Mouse (Mus musculus) heart, adult 2 months (tissue): ENCODE data around the gene Amotl1. TPM values are rescaled to one million over a fixed set of nuclear protein-coding genes. Genes with fewer than 3 reads are reported as not detected.

Source experiments
- DNase-seq, 2 experiments: peaks; one replicate each; pipeline ENCODE4 v3.0.0; 2021
- H3K27ac ChIP-seq: fragments of 200-600 bp; 2 replicates; pipeline ENCODE4 v1.8.1; 2022
- H3K27me3 ChIP-seq: fragments of 200-500 bp; 2 replicates; pipeline ENCODE4 v1.6.1; 2012; ENCODE audit warnings: mild to moderate bottlenecking, low read length, inconsistent platforms, mixed read lengths; ENCODE audit not compliant: control insufficient read depth, insufficient read depth
- H3K36me3 ChIP-seq: fragments of 200-500 bp; 2 replicates; pipeline ENCODE4 v1.6.1; 2012; ENCODE audit warnings: low read length, inconsistent platforms; ENCODE audit not compliant: control insufficient read depth, insufficient read depth
- H3K4me1 ChIP-seq: fragments of 200-500 bp; 2 replicates; pipeline ENCODE4 v1.6.1; 2011; ENCODE audit warnings: low read length; ENCODE audit not compliant: control insufficient read depth, insufficient read depth
- H3K4me3 ChIP-seq: fragments of 200-600 bp; 2 replicates; pipeline ENCODE4 v1.8.1; 2022
- H3K79me2 ChIP-seq: fragments of 200-500 bp; replicated peaks from 2 replicates; pipeline ENCODE4 v1.6.1; 2012; ENCODE audit warnings: mild to moderate bottlenecking, inconsistent platforms, low read length, moderate library complexity, mixed read lengths; ENCODE audit not compliant: control insufficient read depth, insufficient read depth
- H3K9ac ChIP-seq: fragments of 200-500 bp; 2 replicates; pipeline ENCODE4 v1.6.1; 2012; ENCODE audit warnings: low read depth, mild to moderate bottlenecking, control low read depth, inconsistent platforms, low read length, mixed read lengths
- CTCF ChIP-seq: fragments of 200-600 bp; IDR thresholded peaks from 2 replicates; pipeline ENCODE4 v1.8.1; 2022; ENCODE audit warnings: antibody characterized with exemption, mild to moderate bottlenecking, moderate library complexity
- EP300 ChIP-seq: fragments of 200-500 bp; IDR thresholded peaks from 2 replicates; pipeline ENCODE4 v1.6.1; 2011; ENCODE audit warnings: low read depth, low read length, control low read depth; ENCODE audit not compliant: insufficient read depth
- POLR2A ChIP-seq: fragments of 200-500 bp; IDR thresholded peaks from 2 replicates; pipeline ENCODE4 v1.6.1; 2011; ENCODE audit warnings: mild to moderate bottlenecking, low read depth, low read length, control low read depth; ENCODE audit not compliant: insufficient read depth
- WGBS: fragments of 180-500 bp; shearing (Covaris S2); methylation state at CpG from one replicate; pipeline ENCODE4 v1.1.7; 2018; 5-methylcytosine and 5-hydroxymethylcytosine counted together
- intact Hi-C: fragments of 180-260 bp; cut with DNase I; formaldehyde crosslinking; loops from one replicate; pipeline ENCODE4 v1.15.1; 2025
- polyA plus RNA-seq: library from polyadenylated mRNA; depleted of rRNA; stranded (reverse); fragments of >200 nt; gene quantifications from 2 replicates; pipeline ENCODE4 v1.2.3, GENCODE M21; 2012
- total RNA-seq, 2 experiments: library from RNA; stranded (reverse); gene quantifications; 2 replicates each; pipeline ENCODE4 v1.2.3; 2021

Gene Amotl1
- total and polyA plus RNA-seq, 3 experiments: 27.4 to 59.5 (median 58.3) TPM

GRCm38 (mm10) chr9:14631729-14632128, 13.1 kb downstream of the Amotl1 start:
- TF ChIP-seq EP300: no peak
- TF ChIP-seq CTCF: no peak
- no peak for TF ChIP-seq POLR2A
- no peak overlapping the region for H3K9ac ChIP-seq
- intact Hi-C loops: no loop called here

DNA sequence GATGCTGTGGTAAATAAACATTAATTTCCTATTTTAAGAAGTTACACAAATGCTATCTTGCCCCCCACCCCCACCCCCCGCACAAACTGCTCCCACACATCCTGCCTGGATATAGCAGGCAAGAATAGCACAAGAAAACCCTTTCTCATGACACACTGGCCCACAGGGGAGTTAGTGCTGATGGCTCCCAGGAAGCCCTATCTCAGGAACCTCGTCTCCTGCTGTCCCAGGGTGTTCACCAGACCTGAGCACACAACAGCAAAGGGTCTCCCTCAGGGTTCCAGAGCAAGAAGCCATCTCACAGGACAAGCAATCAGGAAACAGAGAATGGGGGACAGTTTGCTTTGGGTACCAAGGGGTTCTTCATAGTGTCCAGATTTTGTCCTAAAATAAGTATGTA, 17.3 kb downstream of the Amotl1 start:
- Histone ChIP-seq H3K27ac (no peak overlapping the region; the same call in 1 of the 2 replicates), H3K9ac (no peak overlapping the region), H3K4me1 (peaks cover 19% of the 10 kb centered on the region), H3K36me3 (peaks cover 6% of the 10 kb centered on the region), H3K27me3 (no peaks in the 10 kb centered on the region), H3K4me3 (no peak overlapping the region), H3K79me2 (no peaks in the 10 kb centered on the region)
- DNase-seq: no peak
- TF ChIP-seq EP300 (no peak), POLR2A (no peak), CTCF (no peak)
- intact Hi-C loops: no loop called here
- 39% methylated on average over 2 of the region's 2 CpGs for WGBS

More at GRCm38 (mm10) chr9:14631729-14632128, 13.1 kb downstream of the Amotl1 start:
- Histone ChIP-seq H3K4me1 (peaks cover 6% of the 10 kb centered on the region), H3K36me3 (no peaks in the 10 kb centered on the region), H3K79me2 (no peaks in the 10 kb centered on the region), H3K4me3 (no peak overlapping the region), H3K27me3 (0 out of 2 replicates have a peak, but pooled peaks cover 2% of the 10 kb centered on the region), H3K27ac (no peak overlapping the region; the same call in 1 of the 2 replicates)
- 38% methylated on average over 5 of the region's 5 CpGs for WGBS
- DNase-seq: peak in 1 of 2 experiments; percentile 67

DNA sequence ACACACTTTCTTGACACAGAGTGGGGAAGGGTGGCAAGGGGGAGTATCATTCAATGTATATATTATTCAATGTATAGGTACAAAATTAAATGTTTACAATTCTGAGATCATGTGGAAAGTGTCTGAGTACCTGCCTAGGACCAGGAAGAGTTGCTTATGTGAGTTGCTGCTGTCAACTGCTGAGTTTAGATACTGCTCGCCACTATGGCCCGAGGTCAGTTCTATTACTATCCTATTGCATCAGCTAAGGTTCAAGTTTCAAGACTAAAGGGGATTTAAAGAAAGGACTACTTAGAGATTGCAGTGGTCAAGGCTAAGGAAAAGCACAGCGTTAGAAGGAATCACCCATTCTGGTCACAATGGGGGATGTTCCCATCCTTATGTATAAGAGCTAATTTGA, 18.9 kb downstream of the Amotl1 start:
- Histone ChIP-seq H3K9ac (no peak overlapping the region), H3K36me3 (peaks cover 6% of the 10 kb centered on the region), H3K79me2 (no peaks in the 10 kb centered on the region), H3K4me3 (no peak overlapping the region), H3K4me1 (peaks cover 16% of the 10 kb centered on the region), H3K27ac (no peak overlapping the region; the same call in 1 of the 2 replicates), H3K27me3 (no peaks in the 10 kb centered on the region)
- intact Hi-C loops: loop anchor here (2.0 kb wide), 1 partner anchor 15 kb away; no protein-coding TSS in a partner anchor
- DNase-seq: no peak
- TF ChIP-seq POLR2A (no peak), EP300 (no peak), CTCF (no peak)
- 76% methylated on average over 3 of the region's 3 CpGs for WGBS

- Histone ChIP-seq H3K27me3 (no peaks in the 10 kb centered on the region), H3K36me3 (peaks cover 6% of the 10 kb centered on the region), H3K4me3 (no peak overlapping the region), H3K79me2 (no peaks in the 10 kb centered on the region), H3K9ac (no peak overlapping the region), H3K4me1 (peaks cover 16% of the 10 kb centered on the region), H3K27ac (peak overlapping the region; percentile 65)
- peak; percentile 84 to 87 for DNase-seq
- TF ChIP-seq EP300: peak; percentile 74
- TF ChIP-seq POLR2A: 0 out of 2 replicates have a peak, but pooled peaks have one; percentile 43
- no peak for TF ChIP-seq CTCF
- intact Hi-C loops: loop anchor here (2.0 kb wide), 1 partner anchor 16 kb away; no protein-coding TSS in a partner anchor
- 19% methylated on average over 3 of the region's 3 CpGs for WGBS
Measured at GRCm38 (mm10) chr9:14625024-14625423, 19.8 kb downstream of the Amotl1 start.

- Histone ChIP-seq H3K27ac (peak overlapping the region; percentile 65), H3K79me2 (no peaks in the 10 kb centered on the region), H3K36me3 (peaks cover 6% of the 10 kb centered on the region), H3K27me3 (no peaks in the 10 kb centered on the region), H3K4me3 (no peak overlapping the region), H3K9ac (no peak overlapping the region), H3K4me1 (peaks cover 16% of the 10 kb centered on the region)
- no peak for DNase-seq
- 57% methylated on average over 4 of the region's 4 CpGs for WGBS
- intact Hi-C loops: loop anchor here (2.0 kb wide), 1 partner anchor 17 kb away; no protein-coding TSS in a partner anchor
- TF ChIP-seq EP300 (no peak), POLR2A (no peak), CTCF (no peak)
Measured at GRCm38 (mm10) chr9:14623928-14624327, 20.9 kb downstream of the Amotl1 start.

GRCm38 (mm10) chr9:14623250-14623649, 21.6 kb downstream of the Amotl1 start:
- Histone ChIP-seq H3K4me1 (peaks cover 16% of the 10 kb centered on the region), H3K27me3 (no peaks in the 10 kb centered on the region), H3K79me2 (no peaks in the 10 kb centered on the region), H3K27ac (peak overlapping the region; percentile 65), H3K36me3 (peaks cover 6% of the 10 kb centered on the region), H3K9ac (no peak overlapping the region), H3K4me3 (no peak overlapping the region)
- 31% methylated on average over 5 of the region's 5 CpGs for WGBS
- peak; percentile 51 to 59 for DNase-seq
- no peak for TF ChIP-seq CTCF
- 0 out of 2 replicates have a peak, but pooled peaks have one; percentile 16 for TF ChIP-seq EP300
- intact Hi-C loops: no loop called here
